Mouse (Mus musculus): ENCODE results near the gene Dnah6. TPM values are rescaled to one million over a fixed set of nuclear protein-coding genes. Genes with fewer than 3 reads are reported as not detected.

Dnah6 gene
- polyA plus RNA-seq, 1 experiment, result not detected

DNA sequence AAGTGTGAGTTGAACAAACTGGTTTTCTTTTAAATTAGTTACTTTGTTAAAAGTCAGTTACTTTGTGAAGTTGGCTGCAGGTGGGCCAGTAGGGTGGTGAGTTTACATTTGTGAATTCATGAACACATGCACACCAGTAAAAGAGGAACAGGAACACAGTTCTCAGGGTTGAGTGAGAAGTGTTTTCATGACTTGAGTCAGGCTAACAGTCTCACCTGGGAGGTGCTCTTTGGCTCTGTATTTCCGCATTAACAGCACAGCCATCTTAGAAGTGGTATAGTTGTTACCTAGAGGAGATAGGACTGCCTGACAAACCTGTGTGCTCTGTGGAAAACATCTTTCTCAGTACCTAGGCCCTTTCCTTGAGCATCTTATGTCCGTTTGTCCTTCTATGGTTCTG is 31.6 kb upstream of the Dnah6 start:
- H3K27ac ChIP-seq (ENCODE audit: insufficient read depth, low read depth, low read length), result no peak overlapping the region
- WGBS, result 92% methylated on average over 2 of the region's 2 CpGs
- TF ChIP-seq POLR2A (IDR thresholded peaks at IDR 0.05; ENCODE audit: insufficient read depth, low read depth, low read length) (no peak), CTCF (IDR thresholded peaks at IDR 0.05; ENCODE audit: insufficient read depth, low read depth, low read length) (no peak)
- peaks cover 11% of the 10 kb centered on the region for H3K4me1 ChIP-seq (ENCODE audit: control insufficient read depth, insufficient read depth, low read length)
- no peak overlapping the region for H3K4me3 ChIP-seq (ENCODE audit: insufficient read depth, low read depth, low read length)

DNA sequence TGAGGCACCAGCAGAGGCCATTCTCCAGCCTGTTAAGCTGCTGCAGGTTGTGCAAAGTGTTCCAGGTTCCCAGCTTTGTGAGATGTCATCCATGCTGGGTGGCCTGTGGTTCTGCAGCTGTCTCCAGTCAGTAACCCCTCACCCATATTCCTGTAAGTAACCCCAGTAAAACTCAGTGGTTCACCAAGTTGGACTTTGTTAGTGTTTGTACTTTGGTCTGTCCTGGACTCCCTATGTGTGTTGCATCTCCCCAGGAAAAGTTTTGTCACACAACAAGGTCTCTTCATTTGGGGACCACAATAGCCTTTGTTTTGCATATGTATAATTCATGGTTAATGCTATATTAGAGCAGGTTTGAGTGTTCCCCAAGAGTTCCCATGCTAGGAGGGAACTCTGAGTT is 30.9 kb upstream of the Dnah6 start:
- Histone ChIP-seq H3K27ac (ENCODE audit: insufficient read depth, low read depth, low read length) (no peak overlapping the region), H3K4me3 (ENCODE audit: insufficient read depth, low read depth, low read length) (no peak overlapping the region), H3K4me1 (ENCODE audit: control insufficient read depth, insufficient read depth, low read length) (peaks cover 11% of the 10 kb centered on the region)
- TF ChIP-seq CTCF (IDR thresholded peaks at IDR 0.05; ENCODE audit: insufficient read depth, low read depth, low read length), result no peak
- no peak for TF ChIP-seq POLR2A (IDR thresholded peaks at IDR 0.05; ENCODE audit: insufficient read depth, low read depth, low read length)

DNA sequence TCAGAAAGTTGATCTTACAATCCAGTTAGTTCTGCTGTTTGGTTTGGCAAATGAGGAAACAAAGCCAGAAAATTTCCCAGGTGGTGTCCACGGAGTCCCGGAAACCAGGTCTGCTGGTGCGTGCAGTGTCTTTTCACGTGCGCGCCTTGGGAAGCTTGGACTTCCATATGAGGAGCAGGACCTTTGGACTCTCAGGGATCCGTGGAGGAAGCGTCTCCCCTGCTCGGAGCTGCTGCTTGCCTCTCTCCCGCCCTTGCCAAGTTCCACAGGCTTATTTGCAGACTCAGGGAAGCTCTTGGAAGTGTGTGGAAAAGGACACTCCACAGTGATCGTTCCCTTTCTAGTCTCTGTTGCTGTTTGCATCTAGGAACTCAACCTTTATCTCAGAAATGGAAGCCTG is 29.9 kb upstream of the Dnah6 start:
- 83% methylated on average over 11 of the region's 11 CpGs for WGBS
- H3K4me3 ChIP-seq (ENCODE audit: insufficient read depth, low read depth, low read length), result no peak overlapping the region
- peaks cover 11% of the 10 kb centered on the region for H3K4me1 ChIP-seq (ENCODE audit: control insufficient read depth, insufficient read depth, low read length)
- TF ChIP-seq CTCF (IDR thresholded peaks at IDR 0.05; ENCODE audit: insufficient read depth, low read depth, low read length) (no peak), POLR2A (IDR thresholded peaks at IDR 0.05; ENCODE audit: insufficient read depth, low read depth, low read length) (no peak)
- H3K27ac ChIP-seq (ENCODE audit: insufficient read depth, low read depth, low read length), result no peak overlapping the region

DNA sequence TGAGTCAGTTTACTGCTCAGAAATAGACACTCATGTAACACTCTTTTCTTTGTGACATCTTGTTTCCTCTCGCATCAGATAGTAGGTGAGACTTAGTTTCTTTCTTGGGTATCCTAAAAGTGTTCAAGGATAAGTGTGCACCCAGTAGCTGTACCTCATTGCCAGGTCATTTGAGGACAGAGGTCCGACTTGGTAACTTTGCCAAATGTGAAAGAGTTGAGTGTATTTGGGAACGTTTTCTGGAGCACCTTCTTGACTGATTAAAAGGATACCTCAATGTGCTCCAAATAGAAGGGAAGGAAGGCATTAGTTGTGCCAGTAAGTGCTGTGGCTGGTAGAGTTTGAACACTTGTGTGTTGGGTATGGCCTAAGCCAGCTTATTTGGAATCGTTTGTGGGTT is 28.4 kb upstream of the Dnah6 start:
- WGBS, result 61% methylated on average over 4 of the region's 4 CpGs
- H3K4me1 ChIP-seq (ENCODE audit: control insufficient read depth, insufficient read depth, low read length), result peaks cover 9% of the 10 kb centered on the region
- H3K4me3 ChIP-seq (ENCODE audit: insufficient read depth, low read depth, low read length), result no peak overlapping the region
- TF ChIP-seq POLR2A (IDR thresholded peaks at IDR 0.05; ENCODE audit: insufficient read depth, low read depth, low read length), result no peak
- TF ChIP-seq CTCF (IDR thresholded peaks at IDR 0.05; ENCODE audit: insufficient read depth, low read depth, low read length), result no peak
- no peak overlapping the region for H3K27ac ChIP-seq (ENCODE audit: insufficient read depth, low read depth, low read length)

DNA sequence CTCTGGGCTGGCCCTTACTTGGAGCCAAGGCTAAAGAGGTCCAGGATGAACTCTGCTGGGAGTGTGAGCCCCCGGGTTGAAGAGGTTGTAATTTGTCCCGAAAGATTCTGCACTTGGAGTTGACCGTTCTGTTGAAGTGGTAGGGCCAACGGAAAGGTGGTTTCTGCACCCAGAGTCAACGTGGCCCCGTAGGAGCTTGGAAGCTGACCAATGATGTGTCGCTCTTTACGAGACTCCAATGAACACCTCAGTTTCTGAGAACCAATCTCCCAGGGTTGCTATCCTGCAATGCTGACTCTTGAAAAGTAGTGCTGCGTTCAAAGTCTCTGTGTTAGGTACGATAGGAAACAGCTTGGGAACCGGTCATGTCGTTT is 27.6 kb upstream of the Dnah6 start:
- 2% methylated on average over 12 of the region's 12 CpGs for WGBS
- H3K4me1 ChIP-seq (ENCODE audit: control insufficient read depth, insufficient read depth, low read length), result peaks cover 6% of the 10 kb centered on the region
- TF ChIP-seq CTCF (IDR thresholded peaks at IDR 0.05; ENCODE audit: insufficient read depth, low read depth, low read length) (no peak), POLR2A (IDR thresholded peaks at IDR 0.05; ENCODE audit: insufficient read depth, low read depth, low read length) (no peak)
- H3K27ac ChIP-seq (ENCODE audit: insufficient read depth, low read depth, low read length), result no peak overlapping the region
- peak overlapping the region; percentile 65 for H3K4me3 ChIP-seq (ENCODE audit: insufficient read depth, low read depth, low read length)

DNA sequence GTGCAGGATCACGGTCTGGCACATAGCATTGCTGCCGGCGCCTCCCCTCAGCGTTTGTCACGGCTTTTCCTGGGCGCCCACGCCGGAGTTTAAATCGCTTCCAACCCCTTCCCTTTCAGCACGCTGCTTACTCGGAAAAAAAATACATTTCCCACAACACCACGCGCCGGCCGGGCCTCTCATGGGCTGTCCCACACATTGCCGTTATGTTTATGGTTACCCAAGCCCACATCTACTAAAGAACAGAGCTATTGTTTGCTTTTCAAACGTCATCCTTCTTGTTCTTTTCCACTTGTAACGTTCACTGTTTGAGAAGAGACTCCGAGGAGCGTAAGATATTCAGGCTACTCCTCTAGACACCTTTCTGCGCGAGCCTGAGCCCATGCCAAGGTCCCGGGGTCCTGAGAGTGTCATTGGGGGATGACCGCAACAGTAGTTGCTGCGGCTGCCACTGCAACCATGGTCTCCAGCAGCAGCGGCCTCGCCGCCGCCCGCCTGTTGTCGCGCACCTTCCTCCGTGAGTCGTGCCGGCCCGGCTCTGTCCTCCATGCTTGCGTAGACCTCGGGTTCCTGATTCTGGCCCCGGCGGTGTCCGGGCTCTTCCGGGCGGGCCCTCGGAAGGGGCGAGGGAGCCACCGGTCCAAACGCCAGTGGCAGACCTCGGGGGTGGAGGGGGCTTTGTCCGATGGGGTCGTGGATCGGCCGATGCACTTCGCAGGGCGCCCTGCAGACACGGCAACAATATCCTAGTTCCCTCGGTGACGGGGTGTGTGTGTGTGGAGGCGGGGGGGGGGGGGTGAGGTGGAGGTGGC is 27.0 kb upstream of the Dnah6 start, which contains the start of gene Suclg1:
Gene Suclg1 (plus strand): TSS at position 146 of the 812 bp plus-strand sequence.
- under 1% methylated on average over 58 of the region's 58 CpGs for WGBS
- H3K4me1 ChIP-seq (ENCODE audit: control insufficient read depth, insufficient read depth, low read length), result peaks cover 6% of the 10 kb centered on the region
- TF ChIP-seq POLR2A (IDR thresholded peaks at IDR 0.05; ENCODE audit: insufficient read depth, low read depth, low read length) (peak; percentile 64), CTCF (IDR thresholded peaks at IDR 0.05; ENCODE audit: insufficient read depth, low read depth, low read length) (no peak)
- peak within 1 kb of the TSS; percentile 65 for H3K4me3 ChIP-seq (ENCODE audit: insufficient read depth, low read depth, low read length)
- peak within 1 kb of the TSS; percentile 95 for H3K27ac ChIP-seq (ENCODE audit: insufficient read depth, low read depth, low read length)

DNA sequence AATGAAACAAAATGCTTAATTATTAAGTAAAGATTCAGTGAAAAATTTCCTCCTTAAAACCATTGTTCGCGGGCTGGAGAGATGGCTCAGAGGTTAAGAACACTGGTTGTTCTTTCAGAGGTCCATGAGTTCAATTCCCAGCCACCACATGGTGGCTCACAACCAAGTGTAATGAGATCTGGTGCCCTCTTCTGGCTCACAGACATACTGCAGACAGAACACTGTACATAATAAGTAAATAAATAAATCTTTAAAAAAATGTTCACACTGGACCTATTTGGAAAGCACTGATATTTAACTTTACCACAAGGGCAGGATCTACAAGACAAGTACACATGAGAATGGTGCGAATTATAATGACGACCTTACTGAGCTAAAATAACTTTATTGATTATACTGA is 26.0 kb upstream of the Dnah6 start:
- 38% methylated on average over 4 of the region's 4 CpGs for WGBS
- no peak overlapping the region for H3K4me3 ChIP-seq (ENCODE audit: insufficient read depth, low read depth, low read length)
- TF ChIP-seq CTCF (IDR thresholded peaks at IDR 0.05; ENCODE audit: insufficient read depth, low read depth, low read length) (no peak), POLR2A (IDR thresholded peaks at IDR 0.05; ENCODE audit: insufficient read depth, low read depth, low read length) (no peak)

DNA sequence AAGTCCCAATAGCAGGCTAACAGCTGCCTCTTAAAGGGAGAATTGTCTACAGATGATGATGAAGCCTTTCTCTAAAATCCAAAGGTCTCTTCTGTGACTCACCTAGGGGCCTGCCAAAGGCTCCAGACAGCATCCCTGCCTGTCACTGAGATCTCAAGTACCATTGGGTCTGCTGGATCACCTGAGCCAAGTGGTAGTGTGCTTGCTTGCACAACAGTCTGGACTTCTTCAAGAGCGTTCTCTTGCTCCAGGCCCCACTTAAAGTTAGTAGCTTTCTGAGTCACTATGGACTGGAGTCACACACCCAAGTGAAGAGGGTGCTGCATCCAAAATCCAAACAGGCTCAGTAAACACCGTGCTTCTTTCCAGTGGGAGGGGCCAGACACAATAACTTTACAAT is 25.4 kb upstream of the Dnah6 start:
- TF ChIP-seq POLR2A (IDR thresholded peaks at IDR 0.05; ENCODE audit: insufficient read depth, low read depth, low read length) (no peak), CTCF (IDR thresholded peaks at IDR 0.05; ENCODE audit: insufficient read depth, low read depth, low read length) (no peak)
- Histone ChIP-seq H3K27ac (ENCODE audit: insufficient read depth, low read depth, low read length) (no peak overlapping the region), H3K4me1 (ENCODE audit: control insufficient read depth, insufficient read depth, low read length) (peaks cover 3% of the 10 kb centered on the region; the same call in 1 of the 2 replicates), H3K4me3 (ENCODE audit: insufficient read depth, low read depth, low read length) (no peak overlapping the region)
- WGBS, result 85% methylated on average over 2 of the region's 2 CpGs

More for the DNA sequence above, 26.0 kb upstream of the Dnah6 start:
- Histone ChIP-seq H3K4me1 (ENCODE audit: control insufficient read depth, insufficient read depth, low read length) (peaks cover 3% of the 10 kb centered on the region; the same call in 1 of the 2 replicates), H3K27ac (ENCODE audit: insufficient read depth, low read depth, low read length) (no peak overlapping the region)

DNA sequence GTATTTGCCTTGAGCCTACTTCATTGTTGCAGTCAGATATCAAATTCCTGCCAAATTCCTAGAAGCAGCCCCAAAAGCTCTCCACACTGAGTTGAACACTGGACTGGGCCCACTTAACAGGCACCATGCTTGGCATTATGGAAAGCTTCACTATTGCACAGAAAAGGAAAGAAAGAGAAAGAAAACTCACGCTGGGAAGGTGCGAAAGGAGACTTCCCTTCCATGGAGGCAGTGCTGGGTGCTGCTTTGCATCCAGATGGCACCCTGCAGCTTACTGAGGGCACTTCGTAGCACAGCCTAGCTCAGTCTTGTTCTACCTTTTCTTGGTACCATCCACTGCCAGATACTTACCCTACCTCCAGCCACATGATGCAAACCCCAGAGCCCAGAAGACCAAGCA is 14.2 kb upstream of the Dnah6 start:
- Histone ChIP-seq H3K4me1 (ENCODE audit: control insufficient read depth, insufficient read depth, low read length) (no peaks in the 10 kb centered on the region), H3K4me3 (ENCODE audit: insufficient read depth, low read depth, low read length) (no peak overlapping the region), H3K27ac (ENCODE audit: insufficient read depth, low read depth, low read length) (no peak overlapping the region)
- TF ChIP-seq POLR2A (IDR thresholded peaks at IDR 0.05; ENCODE audit: insufficient read depth, low read depth, low read length), result no peak
- no peak for TF ChIP-seq CTCF (IDR thresholded peaks at IDR 0.05; ENCODE audit: insufficient read depth, low read depth, low read length)
- WGBS, result 92% methylated on average over 3 of the region's 3 CpGs

Data from olfactory bulb, adult 2 months (tissue).